Mouse (Mus musculus) C2C12 (cell line): Measurements from ENCODE around the gene Tmcc3.

Experiments used
- CEBPB ChIP-seq: IDR thresholded peaks from one replicate; pipeline ENCODE4 v1.6.1; 2011; ENCODE audit warnings: low read depth, mild to moderate bottlenecking, control low read depth, moderate library complexity
- CTCF ChIP-seq: IDR thresholded peaks from one replicate; pipeline ENCODE4 v1.5.1; 2011; ENCODE audit not compliant: control insufficient read depth, insufficient read depth, insufficient read length
- MAX ChIP-seq: IDR thresholded peaks from one replicate; pipeline ENCODE4 v1.6.1; 2011; ENCODE audit warnings: mild to moderate bottlenecking, control low read depth
- MYOD1 ChIP-seq: IDR thresholded peaks from one replicate; pipeline ENCODE4 v1.6.1; 2011; ENCODE audit warnings: low read depth; ENCODE audit not compliant: control insufficient read depth, insufficient read length
- MYOG ChIP-seq: IDR thresholded peaks from one replicate; pipeline ENCODE4 v1.6.1; 2011; ENCODE audit not compliant: control insufficient read depth, insufficient read length; ENCODE audit errors: extremely low read depth
- USF1 ChIP-seq: IDR thresholded peaks from one replicate; pipeline ENCODE4 v1.6.1; 2011; ENCODE audit warnings: low read depth, mild to moderate bottlenecking, control low read depth, moderate library complexity

DNA sequence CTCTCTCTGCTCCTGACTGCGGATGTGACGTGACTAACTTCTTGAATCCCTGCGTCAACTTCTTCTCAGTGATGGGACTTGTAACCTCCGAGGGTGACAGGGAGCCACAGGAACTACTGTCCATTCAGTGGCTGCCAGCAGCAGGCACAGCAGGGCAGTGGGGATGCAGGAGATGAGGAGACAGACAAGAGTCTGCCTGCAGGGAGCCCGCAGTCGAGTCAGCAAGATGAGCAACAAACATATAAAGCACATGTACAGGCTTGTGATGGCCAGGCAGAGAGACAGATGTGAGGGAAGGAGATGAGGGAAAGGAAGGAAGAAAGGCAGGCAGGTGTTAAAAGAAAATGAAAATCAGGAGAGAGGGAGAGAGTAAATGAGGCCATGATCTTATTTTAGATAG lies 308.8 kb downstream of the Tmcc3 start:
- TF ChIP-seq CTCF (no peak), USF1 (no peak), MAX (no peak), MYOD1 (no peak), CEBPB (no peak), MYOG (no peak)
